Mouse (Mus musculus) CH12.LX (cell line): Measurements from ENCODE around the gene Nampt.

ENCODE experiments used
- CHD1 ChIP-seq: IDR thresholded peaks from 2 replicates; pipeline ENCODE4 v1.6.1; 2012; ENCODE audit warnings: low read depth, low read length, improper control_type of control experiment, inconsistent platforms
- CHD2 ChIP-seq: IDR thresholded peaks from 2 replicates; pipeline ENCODE4 v1.6.1; 2011; ENCODE audit warnings: low read length, improper control_type of control experiment
- CTCF ChIP-seq, 2 experiments: IDR thresholded peaks in 1 of 2; conservative IDR thresholded peaks in 1 of 2; 2 replicates each; pipeline ENCODE4 v1.5.1; 2011 to 2012; ENCODE audit warnings: low read depth in 2 of 2, low read length in 2 of 2, improper control_type of control experiment in 1 of 2, inconsistent platforms in 1 of 2, mild to moderate bottlenecking in 1 of 2, moderate library complexity in 1 of 2
- E2F4 ChIP-seq: IDR thresholded peaks from 2 replicates; pipeline ENCODE4 v1.6.1; 2011; ENCODE audit warnings: low read depth, low read length, improper control_type of control experiment; ENCODE audit not compliant: insufficient replicate concordance
- JUN ChIP-seq: IDR thresholded peaks from 2 replicates; pipeline ENCODE4 v1.6.1; 2011; ENCODE audit warnings: low read depth, mild to moderate bottlenecking, low read length, improper control_type of control experiment, moderate library complexity; ENCODE audit not compliant: insufficient read depth
- KAT2A ChIP-seq: IDR thresholded peaks from 2 replicates; pipeline ENCODE4 v1.6.1; 2012; ENCODE audit warnings: low read length, improper control_type of control experiment, inconsistent platforms; ENCODE audit not compliant: insufficient replicate concordance
- MAX ChIP-seq: IDR thresholded peaks from 2 replicates; pipeline ENCODE4 v1.6.1; 2011; ENCODE audit warnings: low read length, improper control_type of control experiment
- MEF2A ChIP-seq: IDR thresholded peaks from 2 replicates; pipeline ENCODE4 v1.6.1; 2014; ENCODE audit warnings: low read depth, mild to moderate bottlenecking, inconsistent platforms, low read length, improper control_type of control experiment, borderline replicate concordance
- NELFE ChIP-seq: IDR thresholded peaks from 2 replicates; pipeline ENCODE4 v1.6.1; 2011; ENCODE audit warnings: low read depth, low read length, improper control_type of control experiment
- POLR2A ChIP-seq: IDR thresholded peaks from 2 replicates; pipeline ENCODE4 v1.6.1; 2011; ENCODE audit warnings: low read depth, mild to moderate bottlenecking, improper control_type of control experiment, low read length
- RAD21 ChIP-seq: IDR thresholded peaks from 2 replicates; pipeline ENCODE4 v1.6.1; 2011; ENCODE audit warnings: low read depth, mild to moderate bottlenecking, low read length, improper control_type of control experiment, moderate library complexity
- ZC3H11A ChIP-seq: IDR thresholded peaks from 2 replicates; pipeline ENCODE4 v1.6.1; 2012; ENCODE audit warnings: low read depth, mild to moderate bottlenecking, inconsistent platforms, low read length, improper control_type of control experiment

DNA sequence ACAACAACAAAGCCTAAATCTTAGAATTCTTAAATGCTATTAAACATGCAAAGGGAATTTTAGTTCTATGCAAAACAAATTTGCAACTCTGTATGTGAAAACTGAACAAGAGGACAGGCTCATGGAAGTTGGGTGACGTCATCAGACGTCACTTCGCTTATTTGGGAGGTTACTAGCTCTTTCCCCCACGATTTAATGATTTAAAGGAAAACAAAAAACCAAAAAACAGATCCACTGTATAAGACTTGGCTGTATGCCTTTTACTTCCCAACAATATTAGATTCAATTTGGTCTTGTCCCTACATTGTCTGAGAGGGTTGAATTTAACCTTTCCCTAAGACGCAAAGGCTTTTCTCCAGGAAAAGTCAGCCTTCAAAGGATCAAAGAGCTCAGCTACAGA lies at the start of gene Nampt:
- TF ChIP-seq CTCF (conservative IDR thresholded peaks at IDR 0.05 in 1 of 2, IDR thresholded peaks at IDR 0.05 in 1 of 2; ENCODE audit: low read depth in 2 of 2, low read length in 2 of 2), result no peak
- no peak for TF ChIP-seq CHD2
- no peak for TF ChIP-seq POLR2A
- TF ChIP-seq KAT2A, result no peak
- TF ChIP-seq RAD21, result no peak
- TF ChIP-seq MAX, result no peak
- no peak for TF ChIP-seq CHD1
- TF ChIP-seq ZC3H11A, result no peak
- no peak for TF ChIP-seq E2F4
- TF ChIP-seq JUN, result no peak
- no peak for TF ChIP-seq MEF2A
- no peak for TF ChIP-seq NELFE
